Mouse (Mus musculus) intestine, embryonic 14.5 days (tissue): ENCODE results near the gene Calhm3. TPM values are rescaled to one million over a fixed set of nuclear protein-coding genes. Genes with fewer than 3 reads are reported as not detected.
A peak's percentile ranks its signal among the peaks of the same experiment; 100 is the strongest.

ENCODE experiments used
- ATAC-seq: fragments of 200-750 bp; cut with Nextera tagmentation; replicated peaks from 2 replicates; pipeline ENCODE4 v1.8.0; 2017; ENCODE audit warnings: low read depth, moderate number of reproducible peaks, moderate TSS enrichment, moderate library complexity; ENCODE audit not compliant: low FRiP score, low TSS enrichment
- DNase-seq: peaks from one replicate; pipeline ENCODE4 v3.0.0-alpha.2; 2018; ENCODE audit warnings: low spot score
- H3K27ac ChIP-seq: fragments of 300-500 bp; sonication (generic); 2 replicates; pipeline ENCODE4 v1.5.1; 2014; ENCODE audit warnings: low read depth, mild to moderate bottlenecking, control low read depth
- H3K27me3 ChIP-seq: fragments of 300-500 bp; sonication (generic); replicated peaks from 2 replicates; pipeline ENCODE4 v1.6.1; 2014; ENCODE audit warnings: low read length, control low read depth; ENCODE audit not compliant: control insufficient read depth, insufficient read depth
- H3K36me3 ChIP-seq: fragments of 300-500 bp; sonication (generic); 2 replicates; pipeline ENCODE4 v1.6.1; 2014; ENCODE audit warnings: low read length, control low read depth; ENCODE audit not compliant: control insufficient read depth, insufficient read depth
- H3K4me1 ChIP-seq: fragments of 300-500 bp; sonication (generic); replicated peaks from 2 replicates; pipeline ENCODE4 v1.6.1; 2014; ENCODE audit warnings: low read length, control low read depth, mixed read lengths; ENCODE audit not compliant: control insufficient read depth, insufficient read depth
- H3K4me2 ChIP-seq: fragments of 300-500 bp; sonication (generic); 2 replicates; pipeline ENCODE4 v1.6.1; 2014; ENCODE audit warnings: low read length
- H3K4me3 ChIP-seq: fragments of 300-500 bp; sonication (generic); 2 replicates; pipeline ENCODE4 v1.5.1; 2014; ENCODE audit warnings: low read depth, low read length, control low read depth, mixed read lengths
- H3K9ac ChIP-seq: fragments of 300-500 bp; sonication (generic); 2 replicates; pipeline ENCODE4 v1.6.1; 2014; ENCODE audit warnings: mild to moderate bottlenecking, low read length
- H3K9me3 ChIP-seq: fragments of 300-500 bp; sonication (generic); 2 replicates; pipeline ENCODE4 v1.6.1; 2016; ENCODE audit warnings: low read length, control low read depth; ENCODE audit not compliant: control insufficient read depth
- WGBS: fragments of 180-500 bp; shearing (Covaris S2); extraction: QIAGEN DNeasy Blood & Tissue Kit; methylation state at CpG from one replicate; pipeline ENCODE4 v1.1.7; 2014; 5-methylcytosine and 5-hydroxymethylcytosine counted together
- polyA plus RNA-seq: library from polyadenylated mRNA; unstranded; fragments of >200 nt; fragmentation: Nextera tagmentation; extraction: Ambion mirVana; gene quantifications from 2 replicates; pipeline ENCODE4 v1.2.1, GENCODE M21; 2014

Calhm3 gene
- polyA plus RNA-seq, result not detected in 2 replicates

GRCm38 (mm10) chr19:47157664-47158063, at the start of gene Calhm3:
TSS of gene Calhm3 (minus strand) at chr19:47157764.
- Histone ChIP-seq H3K9ac (no peak within 1 kb of the TSS), H3K4me3 (no peak within 1 kb of the TSS), H3K27me3 (no peaks in the 10 kb centered on the region), H3K4me1 (no peaks in the 10 kb centered on the region), H3K27ac (no peak within 1 kb of the TSS), H3K36me3 (no peaks in the 10 kb centered on the region), H3K4me2 (no peak within 1 kb of the TSS), H3K9me3 (no peaks in the 10 kb centered on the region)
- no peak for DNase-seq
- 83% methylated on average over 11 of the region's 11 CpGs for WGBS
- no peak for ATAC-seq

- H3K27ac ChIP-seq, result no peak overlapping the region
- DNase-seq (no peak), ATAC-seq (no peak)
- 68% methylated on average over 1 of the region's 1 CpGs for WGBS
- no peak overlapping the region for H3K9ac ChIP-seq
- H3K9me3 ChIP-seq, result no peaks in the 10 kb centered on the region
- H3K4me1 ChIP-seq, result peaks cover 24% of the 10 kb centered on the region
- no peaks in the 10 kb centered on the region for H3K27me3 ChIP-seq
- H3K36me3 ChIP-seq, result no peaks in the 10 kb centered on the region
- H3K4me3 ChIP-seq, result no peak overlapping the region
- H3K4me2 ChIP-seq, result no peak overlapping the region
Observed at GRCm38 (mm10) chr19:47206126-47206525, 48.6 kb upstream of the Calhm3 start.

GRCm38 (mm10) chr19:47204653-47205052, 47.1 kb upstream of the Calhm3 start:
- ATAC-seq, result no peak
- WGBS, result 90% methylated on average over 6 of the region's 6 CpGs
- Histone ChIP-seq H3K9me3 (no peaks in the 10 kb centered on the region), H3K4me3 (no peak overlapping the region), H3K27me3 (no peaks in the 10 kb centered on the region), H3K27ac (no peak overlapping the region), H3K4me1 (peaks cover 24% of the 10 kb centered on the region), H3K9ac (no peak overlapping the region), H3K36me3 (no peaks in the 10 kb centered on the region), H3K4me2 (no peak overlapping the region)
- no peak for DNase-seq

GRCm38 (mm10) chr19:47203042-47203441, 45.5 kb upstream of the Calhm3 start:
- H3K4me2 ChIP-seq, result peak overlapping the region; percentile 33
- no peak for ATAC-seq
- no peaks in the 10 kb centered on the region for H3K36me3 ChIP-seq
- WGBS, result 81% methylated on average over 6 of the region's 6 CpGs
- no peak for DNase-seq
- peak overlapping the region; percentile 95 for H3K27ac ChIP-seq
- H3K4me3 ChIP-seq, result no peak overlapping the region
- H3K9ac ChIP-seq, result no peak overlapping the region
- no peaks in the 10 kb centered on the region for H3K9me3 ChIP-seq
- H3K27me3 ChIP-seq, result no peaks in the 10 kb centered on the region
- peaks cover 24% of the 10 kb centered on the region for H3K4me1 ChIP-seq

- peak; percentile 71 for DNase-seq
- Histone ChIP-seq H3K4me1 (peaks cover 24% of the 10 kb centered on the region), H3K9me3 (no peaks in the 10 kb centered on the region), H3K27ac (peak overlapping the region; percentile 95), H3K4me3 (no peak overlapping the region), H3K27me3 (no peaks in the 10 kb centered on the region), H3K9ac (0 out of 2 replicates have a peak overlapping the region, but pooled peaks have one; percentile 10), H3K4me2 (peak overlapping the region; percentile 33), H3K36me3 (no peaks in the 10 kb centered on the region)
- ATAC-seq, result peak; percentile 65
- WGBS, result 29% methylated on average over 6 of the region's 6 CpGs
Observed at GRCm38 (mm10) chr19:47202429-47202828, 44.9 kb upstream of the Calhm3 start.

- peak; percentile 71 for ATAC-seq
- peak overlapping the region; percentile 95 for H3K27ac ChIP-seq
- H3K9me3 ChIP-seq, result no peaks in the 10 kb centered on the region
- H3K36me3 ChIP-seq, result no peaks in the 10 kb centered on the region
- peak overlapping the region; percentile 36; the same call in 1 of the 2 replicates for H3K9ac ChIP-seq
- peak overlapping the region; percentile 33 for H3K4me2 ChIP-seq
- no peak overlapping the region for H3K4me3 ChIP-seq
- 15% methylated on average over 12 of the region's 12 CpGs for WGBS
- peaks cover 24% of the 10 kb centered on the region for H3K4me1 ChIP-seq
- no peaks in the 10 kb centered on the region for H3K27me3 ChIP-seq
- DNase-seq, result no peak
Observed at GRCm38 (mm10) chr19:47201972-47202371, 44.4 kb upstream of the Calhm3 start.

- Histone ChIP-seq H3K36me3 (no peaks in the 10 kb centered on the region), H3K27ac (peak overlapping the region; percentile 38; the same call in 1 of the 2 replicates), H3K4me1 (peaks cover 23% of the 10 kb centered on the region), H3K9me3 (no peaks in the 10 kb centered on the region), H3K4me2 (no peak overlapping the region), H3K4me3 (no peak overlapping the region), H3K27me3 (no peaks in the 10 kb centered on the region), H3K9ac (no peak overlapping the region)
- 77% methylated on average over 13 of the region's 13 CpGs for WGBS
- DNase-seq (no peak), ATAC-seq (no peak)
Observed at GRCm38 (mm10) chr19:47198671-47199350, 41.2 kb upstream of the Calhm3 start.

GRCm38 (mm10) chr19:47192158-47192557, 34.6 kb upstream of the Calhm3 start:
- DNase-seq, result no peak
- Histone ChIP-seq H3K9ac (no peak overlapping the region), H3K4me2 (no peak overlapping the region), H3K9me3 (no peaks in the 10 kb centered on the region), H3K4me3 (no peak overlapping the region), H3K36me3 (no peaks in the 10 kb centered on the region), H3K27me3 (no peaks in the 10 kb centered on the region), H3K27ac (no peak overlapping the region), H3K4me1 (no peaks in the 10 kb centered on the region)
- 93% methylated on average over 5 of the region's 5 CpGs for WGBS
- no peak for ATAC-seq
